Mouse (Mus musculus) cortical plate, adult 2 months (tissue): ENCODE data around the gene Cbr3.

Experiments used
- CTCF ChIP-seq: fragments of 200-500 bp; IDR thresholded peaks from 2 replicates; pipeline ENCODE4 v1.5.1; 2011; ENCODE audit warnings: mild to moderate bottlenecking, control low read depth, low read length; ENCODE audit not compliant: insufficient read depth; ENCODE audit errors: extremely low read depth
- POLR2A ChIP-seq: fragments of 200-500 bp; IDR thresholded peaks from 2 replicates; pipeline ENCODE4 v1.6.1; 2011; ENCODE audit warnings: mild to moderate bottlenecking, low read length, control low read depth; ENCODE audit not compliant: insufficient read depth; ENCODE audit errors: extremely low read depth

DNA sequence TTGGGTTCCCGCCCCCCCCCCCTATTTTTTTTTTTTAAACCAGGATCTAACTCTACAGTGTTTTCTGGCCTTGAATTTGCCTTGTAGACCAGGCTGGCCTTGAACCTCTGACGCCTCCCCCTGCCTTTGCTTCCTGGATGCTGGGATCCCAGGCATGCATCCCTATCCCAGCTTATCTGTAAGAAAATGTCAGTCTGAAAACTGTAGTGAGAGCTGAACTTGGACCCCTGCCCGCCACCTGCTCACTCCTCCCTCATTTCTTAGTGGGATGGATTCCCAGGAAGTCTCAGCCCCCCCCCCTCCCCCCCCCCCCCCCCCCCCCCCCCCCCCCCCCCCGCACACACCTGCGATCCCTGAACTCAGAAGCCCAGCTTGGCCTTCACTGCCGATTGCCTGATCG, 3.4 kb downstream of the Cbr3 start:
- TF ChIP-seq POLR2A (no peak), CTCF (no peak)
